Comparison of ENCODE assay signal across 8 mouse cellular contexts in the genomic region with DNA sequence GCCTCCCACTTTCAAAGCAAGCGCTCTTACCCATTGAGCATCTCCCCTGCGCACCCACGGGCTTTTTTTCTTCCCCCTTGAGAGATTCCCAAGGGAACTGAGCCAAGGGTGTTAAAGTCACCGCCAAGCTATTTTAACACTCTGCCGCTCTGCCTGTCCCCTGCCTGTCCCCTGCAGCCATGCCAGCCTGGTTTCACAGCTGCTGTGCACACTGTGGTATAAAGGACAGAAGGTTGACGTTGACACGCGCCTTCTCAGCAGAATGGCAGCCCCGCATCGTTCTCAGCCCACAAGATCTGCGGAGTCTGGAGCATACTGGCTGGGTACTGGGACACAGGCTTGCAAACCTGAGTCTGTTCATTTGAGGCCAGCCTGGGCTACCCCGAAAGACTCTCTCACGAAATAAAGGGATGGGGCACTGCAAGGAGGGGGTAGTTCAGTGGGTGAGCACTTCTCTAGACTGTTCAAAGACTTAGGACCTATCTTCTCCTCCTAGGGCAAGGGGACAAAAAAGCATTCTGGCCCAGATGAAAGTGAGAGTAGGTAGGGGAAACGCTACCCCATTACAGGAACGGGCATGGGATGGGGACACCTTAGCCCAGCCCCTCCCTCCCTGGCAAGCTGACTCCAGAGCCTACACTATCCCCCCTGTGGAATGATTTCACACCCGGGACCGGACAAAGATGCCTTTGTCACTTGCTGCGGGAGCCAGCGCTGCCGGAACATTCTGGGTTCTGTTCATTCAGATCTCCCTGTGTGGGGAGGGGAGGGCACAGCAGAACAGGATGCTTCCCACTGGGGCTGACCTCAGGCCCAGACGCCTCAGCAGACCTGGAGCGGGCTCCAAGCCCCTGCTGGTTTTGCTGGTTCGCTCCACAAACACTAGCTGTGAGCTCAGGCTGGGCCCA. TPM values are rescaled to one million over a fixed set of nuclear protein-coding genes. Genes with fewer than 3 reads are reported as not detected.
DNase-seq lines count a peak whose midpoint lies in the region; ATAC-seq and TF ChIP-seq lines count a peak whose summit lies in the region.
"Had no signal": no experiment of that assay in that cellular context is flagged by ENCODE, and none has a peak within 500 bp of the region (broad histone marks: within the 10 kb centered on the region; RNA-seq: fewer than 3 reads in every experiment).

No protein-coding gene starts in this region.

- H3K36me3 ChIP-seq in embryonic facial prominence, embryonic 11.5 days (replicated peaks; ENCODE audit: control insufficient read depth, insufficient read depth, low read depth, low read length) = no peaks in the 10 kb centered on the region; the same call in 1 of the 2 replicates
- H3K36me3 ChIP-seq in limb, embryonic 13.5 days = peaks cover 6% of the 10 kb centered on the region; the same call in 1 of the 2 replicates

- no peaks in the 10 kb centered on the region for H3K27me3 ChIP-seq in cerebellum, adult 2 months (ENCODE audit: control insufficient read depth, insufficient read depth, low read length)
- no peaks in the 10 kb centered on the region for H3K27me3 ChIP-seq in embryonic facial prominence, embryonic 11.5 days (ENCODE audit: control insufficient read depth, insufficient read depth, low read length)
- H3K27me3 ChIP-seq in limb, embryonic 13.5 days = no peaks in the 10 kb centered on the region
- H3K27me3 ChIP-seq: liver, embryonic 15.5 days had no signal

- H3K27ac ChIP-seq in cerebellum, adult 2 months (ENCODE audit: insufficient read depth, low read length) = peak overlapping the region; percentile 42; the same call in 1 of the 2 replicates
- no peak overlapping the region for H3K27ac ChIP-seq in embryonic facial prominence, embryonic 11.5 days (replicated peaks; ENCODE audit: low read depth, low read length)
- H3K27ac ChIP-seq in limb, embryonic 13.5 days = peak overlapping the region; percentile 83
- H3K27ac ChIP-seq: liver, embryonic 15.5 days had no signal

- TF ChIP-seq CTCF in cerebellum, adult 2 months (IDR thresholded peaks at IDR 0.05; ENCODE audit: borderline replicate concordance, insufficient read depth, low read depth, low read length) = no peak

- peak; percentile 49 to 72 for DNase-seq in cerebellum, adult 2 months
- DNase-seq in embryonic facial prominence, embryonic 11.5 days (ENCODE audit: low spot score) = no peak
- peak; percentile 66 to 71 for DNase-seq in heart, postnatal 10 days
- DNase-seq in lung, postnatal 4 days = no peak
- no peak for DNase-seq in kidney, postnatal 10 days

- no peak overlapping the region for H3K4me2 ChIP-seq in embryonic facial prominence, embryonic 11.5 days (ENCODE audit: low read depth, low read length)
- H3K4me2 ChIP-seq in limb, embryonic 13.5 days (replicated peaks) = no peak overlapping the region
- H3K4me2 ChIP-seq: liver, embryonic 15.5 days had no signal

- peak; percentile 19; the same call in 1 of the 2 replicates for ATAC-seq in embryonic facial prominence, embryonic 11.5 days (replicated peaks; ENCODE audit: insufficient number of reproducible peaks, low FRiP score, low TSS enrichment, low read depth)
- peak; percentile 78 for ATAC-seq in limb, embryonic 13.5 days (ENCODE audit: low FRiP score, low read depth)
- ATAC-seq in megakaryocyte, adult 5-6 weeks (ENCODE audit: poor library complexity, severe bottlenecking) = no peak

- peaks cover 8% of the 10 kb centered on the region for H3K4me1 ChIP-seq in cerebellum, adult 2 months (ENCODE audit: control insufficient read depth, insufficient read depth, low read length)
- H3K4me1 ChIP-seq in embryonic facial prominence, embryonic 11.5 days (ENCODE audit: control insufficient read depth, insufficient read depth, low read length) = peaks cover 4% of the 10 kb centered on the region; the same call in 1 of the 2 replicates
- H3K4me1 ChIP-seq in limb, embryonic 13.5 days = peaks cover 31% of the 10 kb centered on the region

- WGBS in cerebellum, adult 2 months = 21% methylated on average over 23 of the region's 23 CpGs
- 52% methylated on average over 23 of the region's 23 CpGs for WGBS in embryonic facial prominence, embryonic 11.5 days
- WGBS in limb, embryonic 13.5 days = 62% methylated on average over 23 of the region's 23 CpGs

- no peak overlapping the region for H3K4me3 ChIP-seq in cerebellum, adult 2 months (replicated peaks; ENCODE audit: insufficient read depth, low read depth, low read length)
- H3K4me3 ChIP-seq in embryonic facial prominence, embryonic 11.5 days (ENCODE audit: low read depth, low read length) = no peak overlapping the region
- H3K4me3 ChIP-seq in limb, embryonic 13.5 days = no peak overlapping the region
- H3K4me3 ChIP-seq: liver, embryonic 15.5 days had no signal

- intact Hi-C loops in heart, postnatal 10 days (cut with DNase I) = no loop called here

- TF ChIP-seq POLR2A in cerebellum, adult 2 months (IDR thresholded peaks at IDR 0.05; ENCODE audit: borderline replicate concordance, insufficient read depth, low read length) = no peak

- H3K9ac ChIP-seq in embryonic facial prominence, embryonic 11.5 days (replicated peaks; ENCODE audit: low read length) = no peak overlapping the region; the same call in 1 of the 2 replicates
- 0 out of 2 replicates have a peak overlapping the region, but pooled peaks have one; percentile 13 for H3K9ac ChIP-seq in limb, embryonic 13.5 days
- H3K9ac ChIP-seq: liver, embryonic 15.5 days had no signal

- no peaks in the 10 kb centered on the region; the same call in 1 of the 2 replicates for H3K9me3 ChIP-seq in embryonic facial prominence, embryonic 11.5 days (replicated peaks; ENCODE audit: control insufficient read depth, low read length)
- 0 out of 2 replicates have a peak, but pooled peaks cover 9% of the 10 kb centered on the region for H3K9me3 ChIP-seq in limb, embryonic 13.5 days

RNA-seq across cellular contexts. Expression of a gene that starts 21.8 kb away (rescaled TPM):
- polyA plus RNA-seq in cerebellum, adult 2 months (2012; rRNA removed) = 70.1 and 74.3 TPM in 2 replicates
- 15.5 and 21.7 TPM in 2 replicates for polyA plus RNA-seq in embryonic facial prominence, embryonic 11.5 days (2014; fragmentation: Nextera tagmentation; extraction: Ambion mirVana)
- total RNA-seq in heart, postnatal 10 days (2021) = 10 to 100 TPM; 12.1 to 17.7 TPM
- 18.8 and 19.4 TPM in 2 replicates for polyA plus RNA-seq in limb, embryonic 13.5 days (2015; fragmentation: Nextera tagmentation; extraction: Ambion mirVana)
- 75.3 and 85.4 TPM in 2 replicates for total RNA-seq in megakaryocyte, adult 5-6 weeks (2015)
- 61.1 and 73.3 TPM in 2 replicates for total RNA-seq in megakaryocyte, adult 5-6 weeks (2017)

Comparison
In these comparisons a context has a peak if more than half of its experiments do, and no peak if none do; other contexts are left out.
1. DNase-seq: peak in cerebellum, adult 2 months (2 of 2) and heart, postnatal 10 days (2 of 2); none in embryonic facial prominence, embryonic 11.5 days (single experiment), lung, postnatal 4 days (0 of 2) and kidney, postnatal 10 days (single experiment).